Mouse (Mus musculus): Measurements from ENCODE around the gene Eno1. TPM values are rescaled to one million over a fixed set of nuclear protein-coding genes. Genes with fewer than 3 reads are reported as not detected.

The Eno1 gene
- total and polyA plus RNA-seq, 3 experiments = 1,109 to 1,985 (median 1,272) TPM

DNA sequence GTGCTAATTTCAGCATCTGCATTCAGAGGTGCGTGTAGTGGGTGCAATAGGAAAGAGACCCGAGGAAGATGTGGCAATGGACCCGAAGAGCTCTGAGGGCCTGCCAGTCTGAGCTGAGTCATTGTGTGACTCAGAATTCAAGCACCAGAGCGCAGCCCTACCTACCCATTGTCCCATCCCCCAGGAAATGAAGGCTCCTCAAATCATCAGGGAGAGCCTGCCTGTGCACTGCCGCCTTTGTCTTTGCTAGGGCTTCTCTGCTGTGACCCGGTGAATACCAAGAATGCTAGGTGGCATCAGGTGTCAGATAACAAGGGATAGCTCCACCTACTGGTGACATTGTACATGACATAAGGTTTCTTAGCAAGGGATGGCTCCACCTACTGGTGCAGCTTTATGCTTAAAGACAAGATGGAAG, 3.4 kb downstream of the Eno1 start (continued):
- peak; percentile 39; the same call in 1 of the 2 replicates for TF ChIP-seq MEF2A (IDR thresholded peaks at IDR 0.05; ENCODE audit: borderline replicate concordance, low read depth, low read length)
- no peak for TF ChIP-seq GABPA (IDR thresholded peaks at IDR 0.05; ENCODE audit: insufficient replicate concordance, low read depth, low read length)
- TF ChIP-seq USF2 (conservative IDR thresholded peaks at IDR 0.05; ENCODE audit: low read depth, low read length) = 0 out of 2 replicates have a peak, but pooled peaks have one; percentile 9
- TF ChIP-seq TBP (conservative IDR thresholded peaks at IDR 0.05; ENCODE audit: low read depth, low read length) = peak; percentile 65
- peak; percentile 40; the same call in 1 of the 2 replicates for TF ChIP-seq BHLHE40 (IDR thresholded peaks at IDR 0.05; ENCODE audit: low read depth, low read length)
- TF ChIP-seq E2F4 (IDR thresholded peaks at IDR 0.05; ENCODE audit: insufficient replicate concordance, low read depth, low read length) = no peak

DNA sequence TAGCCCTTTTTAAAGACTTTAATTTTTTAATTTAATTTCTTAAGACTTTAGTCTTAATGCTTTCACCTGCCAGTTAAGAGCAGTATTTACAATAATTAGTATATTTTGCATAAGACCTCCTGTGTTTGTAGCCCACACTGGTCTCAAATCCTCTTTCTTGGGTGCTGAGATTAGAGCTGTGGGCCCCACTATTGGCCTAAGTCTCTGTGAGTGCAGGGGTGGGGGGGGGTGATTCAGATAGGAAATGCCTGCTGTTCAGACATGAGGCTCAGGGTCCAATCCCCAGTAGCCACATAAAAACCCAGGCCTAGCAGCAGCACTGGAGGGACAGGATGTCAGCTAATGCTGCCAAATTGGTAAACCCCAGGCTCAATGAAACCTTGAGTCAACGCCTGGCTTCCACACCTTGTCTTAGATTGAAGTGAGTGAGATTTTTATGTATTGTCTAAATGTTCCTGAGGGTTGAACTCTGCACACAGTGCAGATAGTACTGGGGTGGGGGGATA, 3.9 kb downstream of the Eno1 start:
- Histone ChIP-seq H3K4me1 (ENCODE audit: control insufficient read depth in 1 of 2, insufficient read depth in 2 of 2) (peaks cover 3 to 46% of the 10 kb centered on the region in 2 experiments), H3K9ac (ENCODE audit: insufficient read depth, low read depth) (peak overlapping the region; percentile 36; the same call in 1 of the 2 replicates), H3K4me3 (replicated peaks in 1 of 3; ENCODE audit: low read depth in 2 of 3, low read length in 2 of 3, poor library complexity in 1 of 3) (peak overlapping the region in 2 of 3 experiments; percentile 15 to 29), H3K36me3 (replicated peaks in 1 of 2; ENCODE audit: control insufficient read depth in 1 of 2, insufficient read depth in 1 of 2, low read length in 1 of 2) (peaks cover 49 to 64% of the 10 kb centered on the region in 2 experiments), H3K9me3 (replicated peaks; ENCODE audit: low read length) (no peaks in the 10 kb centered on the region), H3K79me2 (replicated peaks; ENCODE audit: control insufficient read depth, extremely low read depth, insufficient read depth, poor library complexity, severe bottlenecking) (peaks cover 55% of the 10 kb centered on the region), H3K27ac (ENCODE audit: insufficient read depth, low read depth) (no peak overlapping the region), H3K27me3 (replicated peaks) (no peaks in the 10 kb centered on the region), H3K4me2 (ENCODE audit: insufficient read depth, low read depth, poor library complexity, severe bottlenecking) (peak overlapping the region; percentile 21; the same call in 1 of the 2 replicates)
- dilution Hi-C loops (cut with MboI; ENCODE audit: extremely low pct_ligation_motif_present, extremely low pct_unique_long_range_greater_than_20kb, low sequenced_read_pairs) (no loop called here), in situ Hi-C loops (cut with MboI; ENCODE audit: low pct_ligation_motif_present, low pct_unique_long_range_greater_than_20kb, low sequenced_read_pairs) (no loop called here)
- no peak for DNase-seq (ENCODE audit: extremely low read depth)
- no peak for TF ChIP-seq JUN (IDR thresholded peaks at IDR 0.05; ENCODE audit: insufficient read depth, low read depth, low read length)
- TF ChIP-seq IRF4 (IDR thresholded peaks at IDR 0.05; ENCODE audit: low read depth, low read length) = no peak
- no peak for TF ChIP-seq HCFC1 (IDR thresholded peaks at IDR 0.05; ENCODE audit: low read depth, low read length)
- TF ChIP-seq BHLHE40 (IDR thresholded peaks at IDR 0.05; ENCODE audit: low read depth, low read length) = no peak
- no peak; the same call in 1 of the 2 replicates for TF ChIP-seq POLR2AphosphoS2 (IDR thresholded peaks at IDR 0.05; ENCODE audit: low read depth, low read length)
- TF ChIP-seq ELF1 (IDR thresholded peaks at IDR 0.05; ENCODE audit: low read depth, low read length) = 0 out of 2 replicates have a peak, but pooled peaks have one; percentile 4
- TF ChIP-seq KAT2A (IDR thresholded peaks at IDR 0.05; ENCODE audit: insufficient replicate concordance, low read length) = no peak
- no peak for TF ChIP-seq ZKSCAN1 (IDR thresholded peaks at IDR 0.05; ENCODE audit: borderline replicate concordance, low read depth, low read length)
- no peak for TF ChIP-seq USF1 (IDR thresholded peaks at IDR 0.05; ENCODE audit: low read depth, low read length)

DNA sequence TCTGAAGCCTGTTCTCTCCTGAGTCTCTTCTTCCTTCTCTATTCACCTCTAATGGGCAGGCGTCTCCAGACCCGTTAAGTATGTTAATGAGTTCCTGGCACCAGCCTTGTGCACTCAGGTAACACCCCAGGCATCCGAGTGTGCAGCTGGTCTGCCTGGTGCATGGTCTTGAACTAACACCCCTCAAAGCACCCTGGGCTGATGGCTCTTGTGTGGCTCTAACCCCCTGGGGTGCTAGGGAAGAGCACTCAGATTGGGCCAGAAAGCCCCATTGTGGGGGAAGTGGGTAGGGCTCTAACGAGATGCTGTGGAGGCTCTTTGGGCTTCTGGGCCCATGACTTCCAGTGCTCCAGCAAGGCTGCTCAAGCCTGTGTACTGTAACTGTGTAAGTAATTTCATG, 5.2 kb downstream of the Eno1 start:
- dilution Hi-C loops (cut with MboI; ENCODE audit: extremely low pct_ligation_motif_present, extremely low pct_unique_long_range_greater_than_20kb, low sequenced_read_pairs) (no loop called here), in situ Hi-C loops (cut with MboI; ENCODE audit: low pct_ligation_motif_present, low pct_unique_long_range_greater_than_20kb, low sequenced_read_pairs) (no loop called here)
- Histone ChIP-seq H3K27me3 (replicated peaks) (no peaks in the 10 kb centered on the region), H3K79me2 (replicated peaks; ENCODE audit: control insufficient read depth, extremely low read depth, insufficient read depth, poor library complexity, severe bottlenecking) (peaks cover 55% of the 10 kb centered on the region), H3K4me2 (ENCODE audit: insufficient read depth, low read depth, poor library complexity, severe bottlenecking) (no peak overlapping the region), H3K4me3 (replicated peaks in 1 of 3; ENCODE audit: low read depth in 2 of 3, low read length in 2 of 3, poor library complexity in 1 of 3) (no peak overlapping the region), H3K36me3 (replicated peaks in 1 of 2; ENCODE audit: control insufficient read depth in 1 of 2, insufficient read depth in 1 of 2, low read length in 1 of 2) (peaks cover 59 to 77% of the 10 kb centered on the region in 2 experiments), H3K4me1 (ENCODE audit: control insufficient read depth in 1 of 2, insufficient read depth in 2 of 2) (peaks cover 3 to 43% of the 10 kb centered on the region in 2 experiments), H3K9ac (ENCODE audit: insufficient read depth, low read depth) (no peak overlapping the region), H3K9me3 (replicated peaks; ENCODE audit: low read length) (no peaks in the 10 kb centered on the region), H3K27ac (ENCODE audit: insufficient read depth, low read depth) (no peak overlapping the region)
- DNase-seq (ENCODE audit: extremely low read depth) = no peak
- TF ChIP-seq EP300 (IDR thresholded peaks at IDR 0.05; ENCODE audit: low read length) = no peak

All from CH12.LX (cell line).